Mouse (Mus musculus): Measurements from ENCODE around the gene Tmem258. TPM values are rescaled to one million over a fixed set of nuclear protein-coding genes. Genes with fewer than 3 reads are reported as not detected.
A peak's percentile ranks its signal among the peaks of the same experiment; 100 is the strongest.

Gene Tmem258
- polyA plus RNA-seq, 1 experiment: 51.0 TPM

DNA sequence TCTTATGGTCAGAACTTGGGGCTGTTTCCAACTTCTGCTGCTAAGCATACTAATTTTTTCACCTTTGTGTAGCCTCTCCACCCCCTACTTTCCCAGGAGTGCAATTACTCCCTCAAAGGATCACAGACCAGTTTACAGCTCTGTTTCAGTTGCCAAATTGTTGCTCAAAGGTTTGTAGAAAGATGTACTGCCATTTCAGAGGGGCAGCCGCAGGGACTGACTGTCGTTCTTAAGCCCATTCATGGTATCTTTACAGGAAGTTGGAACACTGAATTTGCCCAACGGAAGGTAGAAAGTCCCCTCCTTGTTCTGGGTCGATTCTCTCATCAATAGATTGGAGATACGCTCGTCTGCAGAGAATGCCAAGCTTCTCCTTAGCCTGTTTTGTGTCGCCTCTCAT is 32.5 kb upstream of the Tmem258 start:
- no peaks in the 10 kb centered on the region for H3K4me1 ChIP-seq (ENCODE audit: control insufficient read depth, insufficient read depth, low read length)
- no peak overlapping the region for H3K27ac ChIP-seq (ENCODE audit: insufficient read depth, low read length)
- H3K4me3 ChIP-seq (ENCODE audit: insufficient read depth, low read length): no peak overlapping the region
- TF ChIP-seq CTCF (IDR thresholded peaks at IDR 0.05; ENCODE audit: extremely low read depth, insufficient read depth, low read length) (no peak), POLR2A (IDR thresholded peaks at IDR 0.05; ENCODE audit: extremely low read depth, insufficient read depth, low read length) (no peak)

DNA sequence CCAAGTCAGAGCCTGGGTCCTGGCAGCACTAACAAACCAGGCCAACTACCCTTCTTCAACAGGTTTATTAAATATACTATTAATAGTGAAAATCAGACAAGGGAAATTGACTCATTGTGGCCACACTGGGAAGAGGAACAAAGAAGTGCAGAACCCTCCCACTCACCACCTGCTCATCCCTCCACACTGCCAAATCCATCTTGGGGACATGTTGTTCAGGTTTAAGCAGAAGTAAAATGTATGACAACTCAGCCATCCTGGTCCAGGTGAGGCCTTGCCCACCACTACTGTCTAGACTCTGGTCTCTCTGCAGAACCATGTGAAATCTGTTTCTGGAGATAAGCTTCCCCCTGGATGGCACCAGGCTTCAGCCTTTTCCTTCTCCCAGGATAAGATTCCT is 32.0 kb upstream of the Tmem258 start:
- Histone ChIP-seq H3K27ac (ENCODE audit: insufficient read depth, low read length) (no peak overlapping the region), H3K4me3 (ENCODE audit: insufficient read depth, low read length) (no peak overlapping the region), H3K4me1 (ENCODE audit: control insufficient read depth, insufficient read depth, low read length) (no peaks in the 10 kb centered on the region)
- TF ChIP-seq CTCF (IDR thresholded peaks at IDR 0.05; ENCODE audit: extremely low read depth, insufficient read depth, low read length): no peak
- no peak for TF ChIP-seq POLR2A (IDR thresholded peaks at IDR 0.05; ENCODE audit: extremely low read depth, insufficient read depth, low read length)

DNA sequence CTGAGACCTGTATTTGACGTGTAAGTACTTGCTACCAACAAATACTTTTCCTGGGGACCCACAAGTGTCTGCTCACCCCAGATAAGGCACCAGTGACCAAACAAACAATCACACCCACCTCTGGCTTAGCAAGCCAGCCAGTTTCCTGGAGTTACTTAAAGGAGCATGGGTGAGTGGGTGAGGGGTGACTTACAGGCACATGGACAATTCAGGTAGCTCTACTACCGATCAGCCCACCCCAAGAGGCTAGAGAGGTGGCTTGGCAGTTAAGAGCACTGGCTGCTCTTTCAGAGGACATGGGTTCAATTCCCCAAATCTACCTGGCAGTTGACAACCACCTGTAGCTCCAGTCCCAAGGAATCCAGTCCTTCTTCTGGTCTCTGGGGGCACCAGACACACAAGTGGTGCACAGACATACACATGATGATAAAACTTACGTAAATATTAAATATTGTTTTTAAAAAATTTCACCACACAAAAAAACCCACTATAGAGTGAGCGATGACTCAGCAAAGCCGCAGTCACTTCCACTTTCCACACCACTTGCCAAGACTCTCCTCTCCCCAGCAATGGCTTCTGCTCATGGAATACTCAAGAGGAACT is 30.6 kb upstream of the Tmem258 start:
- no peak for TF ChIP-seq CTCF (IDR thresholded peaks at IDR 0.05; ENCODE audit: extremely low read depth, insufficient read depth, low read length)
- TF ChIP-seq POLR2A (IDR thresholded peaks at IDR 0.05; ENCODE audit: extremely low read depth, insufficient read depth, low read length): no peak
- Histone ChIP-seq H3K4me3 (ENCODE audit: insufficient read depth, low read length) (no peak overlapping the region), H3K4me1 (ENCODE audit: control insufficient read depth, insufficient read depth, low read length) (no peaks in the 10 kb centered on the region), H3K27ac (ENCODE audit: insufficient read depth, low read length) (no peak overlapping the region)

DNA sequence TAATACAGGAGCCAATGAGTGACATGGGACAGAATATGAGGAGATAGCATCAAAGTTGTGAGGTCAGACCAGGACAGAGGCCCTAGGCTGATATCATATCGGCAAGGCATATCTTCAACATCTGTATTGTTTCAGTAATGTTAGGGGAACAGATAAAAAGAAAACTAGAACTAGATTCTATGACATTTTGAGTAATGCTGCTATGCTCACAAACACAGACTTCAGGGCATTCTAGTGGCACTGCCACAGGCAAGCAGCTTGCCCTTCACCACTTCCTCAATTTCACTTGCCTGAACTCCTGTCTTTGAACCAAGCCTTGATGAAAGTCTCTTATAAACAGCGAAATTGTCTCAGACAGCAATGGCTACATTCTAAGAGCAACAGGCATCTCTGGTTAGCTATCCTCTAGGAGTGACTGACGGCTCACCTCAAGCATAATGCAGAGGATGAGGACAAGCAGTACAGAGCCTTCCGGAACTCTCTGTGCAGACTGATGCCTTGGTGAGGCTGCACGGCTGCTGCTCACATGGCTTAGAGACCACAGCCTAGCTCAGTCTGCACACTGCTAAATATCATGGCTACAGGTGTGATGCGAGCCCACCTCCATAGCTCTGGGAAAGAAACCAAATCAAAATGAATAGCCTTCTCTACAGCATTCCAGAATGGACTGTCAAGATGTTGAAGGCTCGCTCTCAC is 29.8 kb upstream of the Tmem258 start:
- no peak overlapping the region for H3K4me3 ChIP-seq (ENCODE audit: insufficient read depth, low read length)
- H3K4me1 ChIP-seq (ENCODE audit: control insufficient read depth, insufficient read depth, low read length): no peaks in the 10 kb centered on the region
- no peak overlapping the region for H3K27ac ChIP-seq (ENCODE audit: insufficient read depth, low read length)
- no peak for TF ChIP-seq CTCF (IDR thresholded peaks at IDR 0.05; ENCODE audit: extremely low read depth, insufficient read depth, low read length)
- TF ChIP-seq POLR2A (IDR thresholded peaks at IDR 0.05; ENCODE audit: extremely low read depth, insufficient read depth, low read length): no peak

DNA sequence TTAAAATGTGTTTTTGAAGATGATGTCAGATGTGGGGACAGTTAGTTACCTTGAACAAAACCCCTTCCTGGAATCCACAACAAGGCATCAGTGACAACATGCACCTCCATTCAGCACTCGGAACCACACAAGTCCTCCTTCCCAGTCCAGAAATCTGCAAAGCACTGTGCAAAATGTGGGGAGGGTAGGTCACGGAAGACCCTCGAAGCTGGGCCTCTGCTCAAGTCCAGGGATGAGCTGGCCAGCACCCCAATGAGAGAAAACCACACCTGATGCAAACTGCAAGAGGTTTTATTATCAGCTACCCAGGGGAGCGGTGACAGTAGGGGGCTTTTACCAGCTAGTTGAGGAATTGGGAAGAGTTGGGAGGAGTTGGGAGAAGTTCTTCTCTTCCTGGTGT is 28.9 kb upstream of the Tmem258 start:
- Histone ChIP-seq H3K27ac (ENCODE audit: insufficient read depth, low read length) (no peak overlapping the region), H3K4me1 (ENCODE audit: control insufficient read depth, insufficient read depth, low read length) (no peaks in the 10 kb centered on the region), H3K4me3 (ENCODE audit: insufficient read depth, low read length) (no peak overlapping the region)
- TF ChIP-seq CTCF (IDR thresholded peaks at IDR 0.05; ENCODE audit: extremely low read depth, insufficient read depth, low read length): no peak
- no peak for TF ChIP-seq POLR2A (IDR thresholded peaks at IDR 0.05; ENCODE audit: extremely low read depth, insufficient read depth, low read length)

DNA sequence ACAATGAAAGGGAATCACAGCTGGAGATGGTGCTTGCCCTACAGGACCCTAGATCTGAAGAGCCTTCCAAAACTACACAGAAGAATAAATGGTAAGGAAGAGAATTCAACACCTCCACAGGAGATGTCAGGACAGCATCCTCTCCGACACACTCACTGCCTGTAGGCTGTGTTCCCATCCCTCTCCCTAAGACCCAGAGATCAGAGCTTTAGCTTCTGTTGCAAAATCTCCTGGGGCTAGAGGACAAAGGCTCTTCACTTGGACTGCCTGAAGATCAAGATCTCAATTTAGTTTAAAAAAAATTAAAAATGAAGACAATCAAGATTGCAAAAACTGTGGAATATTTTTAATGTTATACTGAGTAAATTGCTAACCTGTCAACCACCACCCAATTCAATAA is 27.3 kb upstream of the Tmem258 start:
- H3K4me3 ChIP-seq (ENCODE audit: insufficient read depth, low read length): no peak overlapping the region
- no peak for TF ChIP-seq POLR2A (IDR thresholded peaks at IDR 0.05; ENCODE audit: extremely low read depth, insufficient read depth, low read length)
- TF ChIP-seq CTCF (IDR thresholded peaks at IDR 0.05; ENCODE audit: extremely low read depth, insufficient read depth, low read length): no peak
- no peak overlapping the region for H3K27ac ChIP-seq (ENCODE audit: insufficient read depth, low read length)
- H3K4me1 ChIP-seq (ENCODE audit: control insufficient read depth, insufficient read depth, low read length): peaks cover 2% of the 10 kb centered on the region; the same call in 1 of the 2 replicates

DNA sequence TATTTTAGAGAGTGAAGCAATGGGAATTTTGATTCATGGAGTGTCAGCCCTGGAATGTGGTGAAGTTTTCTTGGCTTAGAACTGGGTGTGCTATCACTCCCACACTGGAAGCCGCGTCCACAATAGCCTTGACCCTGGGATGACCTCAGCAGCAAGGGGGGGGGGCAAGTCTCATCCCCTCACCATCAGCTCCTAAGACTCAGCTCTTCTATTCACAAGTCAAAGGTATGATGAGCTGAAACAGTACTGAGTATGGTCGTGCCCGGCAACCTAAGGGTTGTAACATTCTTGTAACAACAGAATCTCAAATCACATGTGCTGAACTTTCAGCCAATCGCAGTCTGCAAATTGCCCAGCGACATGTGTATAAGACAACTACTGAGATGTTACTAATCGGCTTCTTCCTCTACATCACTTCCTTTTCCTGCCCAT is 26.9 kb upstream of the Tmem258 start:
- Histone ChIP-seq H3K4me1 (ENCODE audit: control insufficient read depth, insufficient read depth, low read length) (peaks cover 5% of the 10 kb centered on the region; the same call in 1 of the 2 replicates), H3K4me3 (ENCODE audit: insufficient read depth, low read length) (no peak overlapping the region), H3K27ac (ENCODE audit: insufficient read depth, low read length) (no peak overlapping the region)
- TF ChIP-seq CTCF (IDR thresholded peaks at IDR 0.05; ENCODE audit: extremely low read depth, insufficient read depth, low read length) (no peak), POLR2A (IDR thresholded peaks at IDR 0.05; ENCODE audit: extremely low read depth, insufficient read depth, low read length) (no peak)

DNA sequence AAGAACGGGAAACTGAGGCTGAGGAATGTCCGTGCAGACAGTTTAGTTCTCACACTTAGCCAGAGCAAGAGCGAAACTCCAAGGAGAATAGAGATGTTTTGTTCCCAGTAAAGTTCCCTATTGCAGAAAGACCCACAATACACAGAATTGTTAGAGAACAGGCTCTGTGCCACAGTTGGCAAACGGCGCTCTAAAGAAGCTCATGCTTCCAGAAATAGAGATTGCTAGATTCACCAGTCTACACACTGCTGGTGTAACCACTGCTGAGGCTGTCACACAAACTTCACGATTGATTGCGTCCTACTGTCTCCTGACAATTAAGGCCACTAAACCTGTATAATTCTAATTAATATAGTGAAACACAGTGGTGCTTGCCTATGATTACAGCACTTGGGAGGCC is 22.6 kb upstream of the Tmem258 start:
- TF ChIP-seq POLR2A (IDR thresholded peaks at IDR 0.05; ENCODE audit: extremely low read depth, insufficient read depth, low read length) (no peak), CTCF (IDR thresholded peaks at IDR 0.05; ENCODE audit: extremely low read depth, insufficient read depth, low read length) (no peak)
- Histone ChIP-seq H3K27ac (ENCODE audit: insufficient read depth, low read length) (peak overlapping the region; percentile 8; the same call in 1 of the 2 replicates), H3K4me1 (ENCODE audit: control insufficient read depth, insufficient read depth, low read length) (peaks cover 12% of the 10 kb centered on the region; the same call in 1 of the 2 replicates), H3K4me3 (ENCODE audit: insufficient read depth, low read length) (no peak overlapping the region)

DNA sequence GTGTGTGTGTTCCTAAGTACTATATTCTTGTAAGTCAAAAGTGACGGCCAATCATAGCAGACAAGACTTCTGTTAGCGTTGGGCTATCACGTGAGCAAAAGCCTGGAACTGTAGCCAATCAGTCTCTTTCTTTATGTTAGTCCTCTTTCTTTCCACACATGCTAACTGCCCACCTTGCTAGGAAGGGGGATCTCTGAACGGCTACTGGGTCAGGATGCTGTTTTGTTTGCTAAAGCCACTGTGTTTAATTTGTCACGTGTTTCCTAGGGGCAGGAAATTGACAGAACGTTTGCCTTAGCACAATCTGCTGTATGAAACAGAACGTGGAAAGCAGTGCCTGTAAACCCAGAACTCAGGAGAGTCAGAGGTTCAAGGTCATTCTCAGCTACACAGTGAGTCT is 21.7 kb upstream of the Tmem258 start:
- Histone ChIP-seq H3K4me3 (ENCODE audit: insufficient read depth, low read length) (peak overlapping the region; percentile 67), H3K27ac (ENCODE audit: insufficient read depth, low read length) (peak overlapping the region; percentile 13; the same call in 1 of the 2 replicates), H3K4me1 (ENCODE audit: control insufficient read depth, insufficient read depth, low read length) (peaks cover 12% of the 10 kb centered on the region; the same call in 1 of the 2 replicates)
- TF ChIP-seq POLR2A (IDR thresholded peaks at IDR 0.05; ENCODE audit: extremely low read depth, insufficient read depth, low read length) (no peak), CTCF (IDR thresholded peaks at IDR 0.05; ENCODE audit: extremely low read depth, insufficient read depth, low read length) (no peak)

Data from cortical plate, adult 2 months (tissue).